Mouse (Mus musculus) embryo, embryonic 11.5 days (tissue): Measurements from ENCODE around the gene Zfp618.

Experiments used
- DNase-seq: peaks from one replicate; pipeline ENCODE4 v3.0.0-alpha.2; 2012; ENCODE audit warnings: low read depth, low spot score

Zfp618 gene

DNA sequence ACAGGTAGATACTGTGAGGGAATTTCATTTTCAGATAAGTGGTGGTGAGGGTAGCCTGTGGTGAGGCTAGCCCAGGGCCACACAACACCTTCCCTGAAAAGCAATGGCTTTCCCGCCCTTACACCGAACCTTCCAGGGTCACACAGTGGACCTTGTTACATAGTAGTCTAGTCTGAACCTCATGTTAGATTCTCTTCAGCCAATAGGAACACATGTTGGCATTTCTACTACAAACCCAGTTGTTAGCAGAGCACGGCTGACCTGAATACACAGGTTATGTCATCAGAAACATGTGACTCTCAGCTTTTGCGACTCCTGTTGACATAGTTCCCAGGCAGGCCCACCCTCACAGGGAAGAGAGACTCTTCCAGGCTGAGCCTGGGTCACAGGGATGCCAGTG is 33.9 kb downstream of the Zfp618 start:
- DNase-seq: no peak

DNA sequence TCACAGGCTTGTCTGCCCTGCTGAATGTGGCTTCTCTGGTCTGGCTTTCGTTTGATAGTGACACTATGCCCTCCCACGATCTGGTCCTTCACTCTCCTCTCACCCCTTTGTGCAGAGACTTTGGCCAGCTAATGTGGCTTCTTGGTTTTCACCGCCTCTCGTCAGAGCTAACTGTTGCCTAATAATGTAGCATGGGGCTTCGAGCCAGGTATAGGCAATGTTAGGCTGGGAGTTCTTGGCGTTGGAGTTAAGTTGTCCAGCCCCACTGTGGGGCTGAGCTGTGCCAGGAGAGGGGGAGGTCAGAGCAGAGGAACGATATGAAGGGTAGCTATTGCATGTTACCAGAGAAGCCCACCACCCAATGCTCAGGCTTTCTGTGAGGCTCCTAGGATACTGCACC is 34.5 kb downstream of the Zfp618 start:
- DNase-seq: no peak

GRCm38 (mm10) chr4:63000316-63001055 is 35.1 kb downstream of the Zfp618 start:
- no peak for DNase-seq

GRCm38 (mm10) chr4:63002386-63002785 is 37.0 kb downstream of the Zfp618 start:
- no peak for DNase-seq

- DNase-seq: no peak
Observed at GRCm38 (mm10) chr4:63004519-63004918, 39.1 kb downstream of the Zfp618 start.

- no peak for DNase-seq
Observed at GRCm38 (mm10) chr4:63005446-63006185, 40.2 kb downstream of the Zfp618 start.

GRCm38 (mm10) chr4:63006198-63007155 is 41.1 kb downstream of the Zfp618 start:
- DNase-seq: no peak

GRCm38 (mm10) chr4:63008206-63008605 is 42.8 kb downstream of the Zfp618 start:
- no peak for DNase-seq

- DNase-seq: no peak
Observed at GRCm38 (mm10) chr4:63008822-63009221, 43.4 kb downstream of the Zfp618 start.

DNA sequence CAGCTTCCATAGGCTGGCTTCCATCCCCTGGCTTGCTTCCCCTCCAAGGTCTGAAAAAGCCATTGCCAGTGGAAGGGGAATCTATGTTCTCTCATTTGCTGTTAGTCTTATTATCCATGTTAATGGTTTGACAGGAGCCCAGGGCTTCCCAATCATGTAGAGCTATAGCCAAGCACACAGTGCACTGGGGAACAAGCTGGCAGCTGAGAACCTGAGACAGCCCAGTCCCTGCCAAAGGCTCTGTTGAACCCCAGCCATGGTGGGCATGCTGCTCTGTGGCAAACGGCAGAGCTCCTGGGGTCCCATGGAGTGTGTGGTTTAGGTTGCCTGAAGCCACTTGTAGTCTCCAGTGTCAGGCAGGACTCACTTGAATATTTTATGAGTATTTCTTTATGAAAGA is 44.4 kb downstream of the Zfp618 start:
- no peak for DNase-seq

GRCm38 (mm10) chr4:63010226-63010625 is 44.9 kb downstream of the Zfp618 start:
- no peak for DNase-seq

- no peak for DNase-seq
Observed at GRCm38 (mm10) chr4:63018616-63019015, 53.2 kb downstream of the Zfp618 start.

- no peak for DNase-seq
Observed at GRCm38 (mm10) chr4:63019428-63019858, 54.1 kb downstream of the Zfp618 start.

- no peak for DNase-seq
Observed at GRCm38 (mm10) chr4:63021034-63021700, 55.8 kb downstream of the Zfp618 start.

GRCm38 (mm10) chr4:63023465-63023864 is 58.1 kb downstream of the Zfp618 start:
- no peak for DNase-seq

DNA sequence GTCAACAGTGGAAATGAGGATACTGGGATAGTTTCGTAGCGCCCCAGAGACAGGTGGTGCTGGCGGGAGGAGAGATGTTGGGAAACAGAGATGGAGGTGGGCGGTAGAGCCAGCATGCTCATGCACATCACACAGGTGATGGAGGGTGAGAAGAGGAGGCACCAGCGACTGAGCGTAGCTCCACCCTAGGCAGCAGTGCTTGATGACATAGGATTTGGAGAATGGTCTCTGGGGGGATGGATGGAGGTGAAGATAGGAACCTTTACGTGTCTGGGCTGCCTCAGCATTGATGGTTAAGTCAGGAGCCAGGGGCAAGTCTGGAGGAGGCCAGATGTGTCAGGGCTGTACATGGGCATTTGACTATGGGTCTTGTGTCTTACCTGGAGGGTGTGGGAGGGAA is 58.7 kb downstream of the Zfp618 start:
- DNase-seq: no peak

- no peak for DNase-seq
Observed at GRCm38 (mm10) chr4:63024734-63025256, 59.4 kb downstream of the Zfp618 start.

DNA sequence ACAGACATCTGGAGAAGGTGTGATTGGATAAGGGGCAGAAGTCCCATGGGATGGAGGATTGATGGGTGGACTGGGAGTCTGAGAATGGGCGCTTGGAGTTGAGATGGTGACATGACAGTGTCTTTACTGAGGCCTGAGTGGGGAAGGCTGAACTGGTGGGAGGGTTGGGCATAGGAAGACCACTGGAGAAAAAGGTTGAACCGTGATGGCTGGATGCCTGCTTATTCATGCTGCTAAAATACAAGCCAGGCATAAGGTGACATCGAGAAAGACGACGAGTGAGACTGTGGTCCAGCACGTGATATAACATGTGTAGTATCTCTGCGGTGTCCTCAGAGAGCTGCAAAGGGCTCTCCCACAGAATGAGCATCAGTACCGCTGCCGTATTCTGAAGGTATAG is 59.9 kb downstream of the Zfp618 start:
- no peak for DNase-seq

- DNase-seq: no peak
Observed at GRCm38 (mm10) chr4:63026286-63026685, 60.9 kb downstream of the Zfp618 start.

- DNase-seq: no peak
Observed at GRCm38 (mm10) chr4:63027451-63027850, 62.1 kb downstream of the Zfp618 start.

DNA sequence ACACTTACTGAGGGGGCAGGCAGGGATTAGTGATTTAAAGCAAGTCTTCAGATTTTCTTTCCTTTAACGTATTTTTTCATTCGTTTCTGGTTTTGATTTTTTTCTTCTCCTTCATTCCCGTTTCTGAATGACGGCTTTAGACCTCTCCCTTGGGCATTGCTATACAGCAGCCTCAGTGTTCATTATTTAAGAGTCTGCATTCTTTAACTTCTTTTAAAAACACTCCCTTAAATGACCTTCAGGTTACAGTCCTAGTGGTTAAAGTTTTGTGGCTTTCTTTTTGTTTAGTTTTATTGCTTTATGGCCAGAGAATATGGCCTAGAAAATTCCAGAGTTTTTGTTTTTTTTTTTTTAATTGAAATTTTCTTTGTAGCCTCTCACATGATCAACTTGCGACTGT is 64.8 kb downstream of the Zfp618 start:
- no peak for DNase-seq
